Mouse (Mus musculus) limb, embryonic 14.5 days (tissue): ENCODE results near the gene Tubg2. TPM values are rescaled to one million over a fixed set of nuclear protein-coding genes. Genes with fewer than 3 reads are reported as not detected.
"Not testable (repeated sequence)": the region's sequence is repeated elsewhere in the genome, so short reads cannot be mapped to it uniquely, and the experiment has no call there.

Experiments used
- ATAC-seq: fragments of 200-750 bp; cut with Nextera tagmentation; 2 replicates; pipeline ENCODE4 v1.8.0; 2017; ENCODE audit warnings: low read depth, moderate number of reproducible peaks, moderate TSS enrichment; ENCODE audit not compliant: low FRiP score
- DNase-seq: peaks from one replicate; pipeline ENCODE4 v3.0.0-alpha.2; 2015; ENCODE audit warnings: low spot score
- H3K27ac ChIP-seq: fragments of 300-500 bp; sonication (generic); replicated peaks from 2 replicates; pipeline ENCODE4 v1.5.1; 2014; ENCODE audit warnings: low read depth, mild to moderate bottlenecking, low read length, moderate library complexity, mixed read lengths
- H3K27me3 ChIP-seq: fragments of 300-500 bp; sonication (generic); 2 replicates; pipeline ENCODE4 v1.6.1; 2014; ENCODE audit warnings: low read length, mixed read lengths; ENCODE audit not compliant: control insufficient read depth, insufficient read depth
- H3K36me3 ChIP-seq: fragments of 300-500 bp; sonication (generic); 2 replicates; pipeline ENCODE4 v1.6.1; 2014; ENCODE audit warnings: mild to moderate bottlenecking, low read length, moderate library complexity, mixed read lengths; ENCODE audit not compliant: control insufficient read depth, insufficient read depth
- H3K4me1 ChIP-seq: fragments of 300-500 bp; sonication (generic); 2 replicates; pipeline ENCODE4 v1.6.1; 2014; ENCODE audit warnings: antibody characterized with exemption, low read length, mixed read lengths; ENCODE audit not compliant: control insufficient read depth, insufficient read depth
- H3K4me2 ChIP-seq: fragments of 300-500 bp; sonication (generic); replicated peaks from 2 replicates; pipeline ENCODE4 v1.6.1; 2014; ENCODE audit warnings: low read depth, mild to moderate bottlenecking, low read length, moderate library complexity; ENCODE audit not compliant: severe bottlenecking
- H3K4me3 ChIP-seq: fragments of 300-500 bp; sonication (generic); replicated peaks from 2 replicates; pipeline ENCODE4 v1.5.1; 2014; ENCODE audit warnings: low read length
- H3K9ac ChIP-seq: fragments of 300-500 bp; sonication (generic); 2 replicates; pipeline ENCODE4 v1.6.1; 2014; ENCODE audit warnings: mild to moderate bottlenecking, low read depth, low read length, moderate library complexity; ENCODE audit not compliant: severe bottlenecking
- H3K9me3 ChIP-seq: fragments of 300-500 bp; sonication (generic); 2 replicates; pipeline ENCODE4 v1.6.1; 2016; ENCODE audit warnings: low read length; ENCODE audit not compliant: control insufficient read depth
- POLR2A ChIP-seq: fragments of 200-500 bp; IDR thresholded peaks from 2 replicates; pipeline ENCODE4 v1.8.0; 2012; ENCODE audit warnings: inconsistent platforms, mild to moderate bottlenecking, moderate library complexity, borderline replicate concordance; ENCODE audit not compliant: insufficient read depth, insufficient read length; ENCODE audit errors: extremely low read depth
- WGBS: fragments of 180-500 bp; shearing (Covaris S2); extraction: QIAGEN DNeasy Blood & Tissue Kit; methylation state at CpG from one replicate; pipeline ENCODE4 v1.1.7; 2014; 5-methylcytosine and 5-hydroxymethylcytosine counted together
- polyA plus RNA-seq, 2 experiments: library from polyadenylated mRNA; depleted of rRNA in 1 of 2; stranded (reverse) in 1 of 2; unstranded in 1 of 2; fragments of >200 nt; fragmentation: Nextera tagmentation in 1 of 2; extraction: Ambion mirVana in 1 of 2; gene quantifications; 2 replicates each; pipeline versions ENCODE4 v1.2.1 to v1.2.3; 2012 to 2014

Tubg2 gene
- polyA plus RNA-seq, 2 experiments = 6.2 to 7.1 TPM

DNA sequence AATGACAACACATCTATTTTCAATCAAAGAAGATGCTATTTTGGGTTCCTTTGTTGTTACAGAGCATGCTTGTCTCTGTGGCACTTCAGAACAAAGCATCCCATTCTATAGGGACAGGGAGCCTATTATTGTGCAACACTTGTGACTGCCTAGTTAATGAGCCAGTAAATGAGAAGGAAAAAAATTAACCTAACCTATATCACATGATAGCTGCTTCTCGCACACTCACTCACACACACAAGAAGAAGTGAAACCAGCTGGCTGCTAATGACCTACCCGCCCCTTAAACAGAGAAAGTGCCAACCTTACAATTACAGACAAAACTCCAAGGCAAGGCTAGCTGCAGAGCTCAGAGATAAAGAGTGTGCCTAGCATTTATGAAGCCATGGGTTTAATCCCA, 40.1 kb upstream of the Tubg2 start:
- peaks cover 12% of the 10 kb centered on the region for H3K4me1 ChIP-seq
- no peak overlapping the region for H3K27ac ChIP-seq
- WGBS = 78% methylated on average over 2 of the region's 2 CpGs
- no peak for TF ChIP-seq POLR2A
- H3K9me3 ChIP-seq = no peaks in the 10 kb centered on the region
- H3K4me2 ChIP-seq = no peak overlapping the region
- H3K36me3 ChIP-seq = peaks cover 9% of the 10 kb centered on the region; the same call in 1 of the 2 replicates
- ATAC-seq (no peak), DNase-seq (no peak)
- H3K9ac ChIP-seq = no peak overlapping the region
- no peaks in the 10 kb centered on the region for H3K27me3 ChIP-seq
- no peak overlapping the region for H3K4me3 ChIP-seq

- Histone ChIP-seq H3K36me3 (peaks cover 12% of the 10 kb centered on the region; the same call in 1 of the 2 replicates), H3K9ac (no peak overlapping the region), H3K27me3 (no peaks in the 10 kb centered on the region), H3K4me3 (peak overlapping the region; percentile 91; the same call in 1 of the 2 replicates), H3K4me1 (peaks cover 18% of the 10 kb centered on the region), H3K27ac (no peak overlapping the region), H3K9me3 (no peaks in the 10 kb centered on the region), H3K4me2 (peak overlapping the region; percentile 88)
- ATAC-seq (no peak), DNase-seq (no peak)
- WGBS = 52% methylated on average over 4 of the region's 4 CpGs
- TF ChIP-seq POLR2A = no peak
Measured at GRCm38 (mm10) chr11:101118105-101118504, 37.6 kb upstream of the Tubg2 start.

- H3K27ac ChIP-seq = peak overlapping the region; percentile 50; the same call in 1 of the 2 replicates
- H3K9ac ChIP-seq = peak overlapping the region; percentile 83
- H3K4me1 ChIP-seq = peaks cover 18% of the 10 kb centered on the region
- peaks cover 19% of the 10 kb centered on the region; the same call in 1 of the 2 replicates for H3K36me3 ChIP-seq
- peak; percentile 54 for ATAC-seq
- under 1% methylated on average over 26 of the region's 39 CpGs for WGBS
- H3K4me3 ChIP-seq = peak overlapping the region; percentile 91
- TF ChIP-seq POLR2A = 0 out of 2 replicates have a peak, but pooled peaks have one; percentile 28
- H3K4me2 ChIP-seq = peak overlapping the region; percentile 88
- DNase-seq = no peak
- no peaks in the 10 kb centered on the region for H3K9me3 ChIP-seq
- no peaks in the 10 kb centered on the region for H3K27me3 ChIP-seq
Measured at GRCm38 (mm10) chr11:101119131-101119760, 36.5 kb upstream of the Tubg2 start.

GRCm38 (mm10) chr11:101119761-101120544, 35.8 kb upstream of the Tubg2 start, which contains the start of the genes Retreg3 and Tubg1:
Gene Retreg3, minus strand, starts transcription at chr11:101119893.
Gene Tubg1, plus strand, starts transcription at chr11:101119938.
- ATAC-seq (peak; percentile 96), DNase-seq (peak; percentile 99)
- peak within 1 kb of the TSS; percentile 88 for H3K4me2 ChIP-seq
- no peaks in the 10 kb centered on the region for H3K27me3 ChIP-seq
- under 1% methylated on average over 57 of the region's 61 CpGs for WGBS
- peak within 1 kb of the TSS; percentile 88 for H3K27ac ChIP-seq
- peak within 1 kb of the TSS; percentile 91 for H3K4me3 ChIP-seq
- H3K9ac ChIP-seq = peak within 1 kb of the TSS; percentile 83
- peaks cover 18% of the 10 kb centered on the region for H3K4me1 ChIP-seq
- peaks cover 23% of the 10 kb centered on the region for H3K36me3 ChIP-seq
- peak; percentile 97; the same call in 1 of the 2 replicates for TF ChIP-seq POLR2A
- no peaks in the 10 kb centered on the region for H3K9me3 ChIP-seq

GRCm38 (mm10) chr11:101120545-101121188, 35.0 kb upstream of the Tubg2 start:
- H3K9me3 ChIP-seq = no peaks in the 10 kb centered on the region
- H3K27me3 ChIP-seq = no peaks in the 10 kb centered on the region
- peaks cover 18% of the 10 kb centered on the region for H3K4me1 ChIP-seq
- peak overlapping the region; percentile 91 for H3K4me3 ChIP-seq
- no peak for TF ChIP-seq POLR2A
- H3K9ac ChIP-seq = peak overlapping the region; percentile 75
- H3K36me3 ChIP-seq = peaks cover 27% of the 10 kb centered on the region
- WGBS = 23% methylated on average over 19 of the region's 19 CpGs
- peak overlapping the region; percentile 79 for H3K4me2 ChIP-seq
- ATAC-seq = no peak
- no peak for DNase-seq
- peak overlapping the region; percentile 88 for H3K27ac ChIP-seq

- not testable (repeated sequence) for H3K27ac ChIP-seq, H3K9me3 ChIP-seq, H3K9ac ChIP-seq, H3K4me2 ChIP-seq, H3K27me3 ChIP-seq, H3K4me1 ChIP-seq, DNase-seq, H3K4me3 ChIP-seq, ATAC-seq
- H3K36me3 ChIP-seq = peaks cover 33% of the 10 kb centered on the region
- WGBS = 92% methylated on average over 8 of the region's 8 CpGs
Measured at GRCm38 (mm10) chr11:101124494-101124893, 31.2 kb upstream of the Tubg2 start.

- 93% methylated on average over 4 of the region's 9 CpGs for WGBS
Measured at GRCm38 (mm10) chr11:101125008-101125407, 30.7 kb upstream of the Tubg2 start.

More at GRCm38 (mm10) chr11:101125008-101125407, 30.7 kb upstream of the Tubg2 start:
- not testable (repeated sequence) for H3K27ac ChIP-seq, H3K4me2 ChIP-seq, H3K4me3 ChIP-seq, ATAC-seq, DNase-seq, H3K9ac ChIP-seq, H3K27me3 ChIP-seq, H3K4me1 ChIP-seq, H3K9me3 ChIP-seq
- peaks cover 33% of the 10 kb centered on the region for H3K36me3 ChIP-seq
